Mouse (Mus musculus) midbrain, embryonic 10.5 days (tissue): ENCODE results near the gene Ccdc152. TPM values are rescaled to one million over a fixed set of nuclear protein-coding genes. Genes with fewer than 3 reads are reported as not detected.
"Not testable (repeated sequence)": the region's sequence is repeated elsewhere in the genome, so short reads cannot be mapped to it uniquely, and the experiment has no call there.

Source experiments
- DNase-seq: peaks from one replicate; pipeline ENCODE4 v3.0.0-alpha.2; 2017; ENCODE audit warnings: low spot score
- H3K27ac ChIP-seq: fragments of 300-500 bp; sonication (generic); replicated peaks from 2 replicates; pipeline ENCODE4 v1.5.1; 2016; ENCODE audit warnings: mild to moderate bottlenecking
- H3K27me3 ChIP-seq: fragments of 300-500 bp; sonication (generic); 2 replicates; pipeline ENCODE4 v1.6.1; 2016; ENCODE audit warnings: low read depth, mild to moderate bottlenecking; ENCODE audit not compliant: poor library complexity, severe bottlenecking
- H3K36me3 ChIP-seq: fragments of 300-500 bp; sonication (generic); 2 replicates; pipeline ENCODE4 v1.6.1; 2016; ENCODE audit warnings: mild to moderate bottlenecking, moderate library complexity
- H3K4me1 ChIP-seq: fragments of 300-500 bp; sonication (generic); 2 replicates; pipeline ENCODE4 v1.6.1; 2016
- H3K4me3 ChIP-seq: fragments of 300-500 bp; sonication (generic); 2 replicates; pipeline ENCODE4 v1.5.1; 2016; ENCODE audit warnings: mild to moderate bottlenecking, moderate library complexity
- H3K9me3 ChIP-seq: fragments of 300-500 bp; sonication (generic); replicated peaks from 2 replicates; pipeline ENCODE4 v1.6.1; 2016; ENCODE audit warnings: mild to moderate bottlenecking
- WGBS: fragments of 180-500 bp; shearing (Covaris S2); methylation state at CpG from one replicate; pipeline ENCODE4 v1.1.7; 2016; 5-methylcytosine and 5-hydroxymethylcytosine counted together
- polyA plus RNA-seq: library from polyadenylated mRNA; unstranded; fragments of >200 nt; fragmentation: Nextera tagmentation; extraction: Ambion mirVana; gene quantifications from 2 replicates; pipeline ENCODE4 v1.2.1, GENCODE M21; 2016

Ccdc152 gene
- polyA plus RNA-seq, 1 experiment from 2014 or later, result not detected

DNA sequence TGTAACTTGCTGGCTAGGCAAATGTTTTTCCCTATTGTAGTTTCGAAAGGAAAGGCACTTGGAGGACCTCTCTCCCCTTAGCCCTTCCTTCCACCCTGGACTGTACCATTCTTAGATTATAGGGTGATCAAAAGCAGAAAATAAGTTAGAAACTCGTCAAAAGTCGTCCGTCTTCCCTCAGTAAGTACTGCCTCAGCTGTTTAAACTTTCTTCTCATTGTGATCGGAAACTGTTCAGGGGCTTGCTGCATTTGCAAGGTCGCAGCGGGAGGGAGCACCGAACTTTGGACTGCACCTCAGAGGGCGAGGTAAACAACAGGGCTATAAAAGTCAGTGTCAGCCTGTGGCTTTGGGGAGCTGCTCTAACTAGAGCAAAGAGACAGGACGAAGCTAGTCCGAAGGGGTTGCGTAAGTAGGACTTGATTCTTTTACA lies 32.7 kb downstream of the Ccdc152 start:
- Histone ChIP-seq H3K4me1 (peaks cover 21% of the 10 kb centered on the region), H3K27ac (peak overlapping the region; percentile 88), H3K9me3 (no peaks in the 10 kb centered on the region), H3K27me3 (no peaks in the 10 kb centered on the region), H3K36me3 (no peaks in the 10 kb centered on the region), H3K4me3 (peak overlapping the region; percentile 48)
- DNase-seq, result peak; percentile 70
- 7% methylated on average over 12 of the region's 12 CpGs for WGBS

DNA sequence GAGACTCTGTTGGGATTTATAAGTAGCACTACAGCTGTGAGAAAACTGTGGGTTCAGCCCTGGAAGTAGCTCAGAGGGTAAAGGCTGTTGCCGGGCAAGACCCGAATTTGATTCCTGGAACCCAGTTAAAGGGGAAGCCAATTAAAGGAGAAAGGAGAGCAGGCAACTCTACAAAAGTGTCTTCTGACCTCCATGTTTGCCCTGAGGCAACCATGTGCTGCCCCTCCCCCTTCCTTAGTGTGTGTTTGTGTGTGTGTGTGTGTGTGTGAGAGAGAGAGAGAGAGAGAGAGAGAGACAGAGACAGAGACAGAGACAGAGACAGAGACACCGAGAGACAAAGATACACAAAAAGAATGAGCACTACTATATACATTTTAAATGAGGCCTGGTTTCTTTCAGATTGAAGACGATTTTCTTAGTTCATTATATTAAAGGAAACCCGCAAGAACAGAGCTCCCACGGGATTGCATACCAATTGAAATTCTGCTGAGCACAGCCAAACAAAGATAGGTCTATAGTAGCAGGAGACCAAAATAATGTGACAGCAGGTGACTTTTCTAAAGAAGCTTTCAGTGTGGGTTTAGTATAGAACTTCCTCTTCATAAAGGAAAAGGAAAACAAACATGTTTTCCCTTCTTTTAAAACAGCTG lies 33.2 kb downstream of the Ccdc152 start:
- H3K36me3 ChIP-seq, result no peaks in the 10 kb centered on the region
- H3K27me3 ChIP-seq, result no peaks in the 10 kb centered on the region
- peak overlapping the region; percentile 48 for H3K4me3 ChIP-seq
- H3K27ac ChIP-seq, result peak overlapping the region; percentile 88
- H3K4me1 ChIP-seq, result peaks cover 21% of the 10 kb centered on the region
- H3K9me3 ChIP-seq, result no peaks in the 10 kb centered on the region
- 27% methylated on average over 6 of the region's 6 CpGs for WGBS
- DNase-seq, result peak; percentile 14

DNA sequence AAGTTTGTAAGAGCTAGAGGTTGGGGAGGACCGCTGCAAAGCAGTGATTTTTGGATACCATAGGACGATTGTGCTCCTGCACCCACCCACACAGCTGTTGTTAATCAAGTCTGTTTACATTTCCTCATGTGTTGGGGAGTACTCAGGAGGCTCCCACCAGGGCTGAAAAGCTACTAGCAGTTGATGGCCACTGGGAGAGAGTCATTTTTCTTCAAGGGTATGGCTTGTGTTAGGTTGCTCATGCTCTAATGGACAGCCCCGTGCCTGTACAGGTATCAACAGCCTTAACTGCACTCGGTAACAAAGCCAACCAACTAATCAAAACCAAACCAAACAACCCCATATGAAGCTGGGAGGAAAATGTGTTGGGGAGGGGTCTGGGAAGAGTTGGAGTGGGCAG lies 33.8 kb downstream of the Ccdc152 start:
- H3K4me1 ChIP-seq, result peaks cover 21% of the 10 kb centered on the region
- no peaks in the 10 kb centered on the region for H3K9me3 ChIP-seq
- H3K36me3 ChIP-seq, result no peaks in the 10 kb centered on the region
- WGBS, result 78% methylated on average over 4 of the region's 4 CpGs
- no peak overlapping the region for H3K4me3 ChIP-seq
- 0 out of 2 replicates have a peak overlapping the region, but pooled peaks have one; percentile 88 for H3K27ac ChIP-seq
- peak; percentile 12 for DNase-seq
- H3K27me3 ChIP-seq, result no peaks in the 10 kb centered on the region

DNA sequence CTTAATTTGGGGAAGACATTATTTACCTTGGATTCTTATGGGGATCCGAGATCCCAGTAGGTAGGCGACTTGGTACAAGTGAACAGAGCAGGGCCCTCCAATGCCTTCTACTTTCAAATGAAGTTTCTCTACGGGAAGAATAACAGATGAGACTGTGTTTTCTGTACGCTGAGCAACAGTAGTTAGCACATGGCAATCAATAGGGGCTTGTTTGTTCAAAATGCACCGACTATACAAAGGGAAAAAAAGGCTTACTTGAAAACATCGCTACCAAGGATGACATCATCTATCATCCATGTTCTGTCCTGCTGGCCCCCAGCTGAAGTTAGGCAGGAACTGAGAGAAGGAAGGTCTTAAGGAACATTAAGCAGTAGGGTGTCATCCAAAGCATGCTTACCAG lies 35.1 kb downstream of the Ccdc152 start, which contains the start of gene Selenop:
Gene Selenop, plus strand, starts transcription at position 301 of the 400 bp plus-strand sequence.
- Histone ChIP-seq H3K36me3 (no peaks in the 10 kb centered on the region), H3K4me1 (peaks cover 21% of the 10 kb centered on the region), H3K27me3 (no peaks in the 10 kb centered on the region), H3K9me3 (no peaks in the 10 kb centered on the region), H3K27ac (no peak within 1 kb of the TSS), H3K4me3 (no peak within 1 kb of the TSS)
- DNase-seq, result no peak
- WGBS, result 91% methylated on average over 6 of the region's 6 CpGs

GRCm38 (mm10) chr15:3264828-3265227 lies 38.5 kb downstream of the Ccdc152 start:
- Histone ChIP-seq H3K27me3 (no peaks in the 10 kb centered on the region), H3K9me3 (no peaks in the 10 kb centered on the region), H3K36me3 (no peaks in the 10 kb centered on the region), H3K4me3 (no peak overlapping the region), H3K4me1 (peaks cover 6% of the 10 kb centered on the region), H3K27ac (no peak overlapping the region)
- 95% methylated on average over 1 of the region's 1 CpGs for WGBS
- no peak for DNase-seq

DNA sequence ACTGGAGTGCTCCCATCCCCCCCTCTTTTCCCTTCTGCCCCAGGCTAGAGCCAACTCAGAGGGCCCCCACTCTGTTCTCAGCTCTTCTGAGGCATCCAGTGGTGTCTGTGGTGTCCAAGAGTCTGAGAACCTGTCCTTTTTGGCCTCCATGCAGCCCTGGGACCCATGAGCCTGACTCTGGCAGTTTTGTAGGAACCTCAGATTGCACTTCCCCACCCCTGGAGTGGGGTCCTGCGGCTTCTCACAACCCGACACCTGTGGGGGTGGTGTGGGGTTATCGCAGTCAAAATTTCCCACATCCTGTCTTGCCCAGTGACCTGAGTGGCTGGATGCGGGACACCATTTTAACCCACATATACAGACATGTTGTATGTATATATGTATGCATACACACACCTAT lies 39.0 kb downstream of the Ccdc152 start:
- 94% methylated on average over 4 of the region's 4 CpGs for WGBS
- DNase-seq, result no peak
- 0 out of 2 replicates have a peak overlapping the region, but pooled peaks have one; percentile 13 for H3K27ac ChIP-seq
- 0 out of 2 replicates have a peak, but pooled peaks cover under 1% of the 10 kb centered on the region for H3K4me1 ChIP-seq
- H3K4me3 ChIP-seq, result no peak overlapping the region
- H3K36me3 ChIP-seq, result no peaks in the 10 kb centered on the region
- H3K27me3 ChIP-seq, result no peaks in the 10 kb centered on the region
- no peaks in the 10 kb centered on the region for H3K9me3 ChIP-seq

DNA sequence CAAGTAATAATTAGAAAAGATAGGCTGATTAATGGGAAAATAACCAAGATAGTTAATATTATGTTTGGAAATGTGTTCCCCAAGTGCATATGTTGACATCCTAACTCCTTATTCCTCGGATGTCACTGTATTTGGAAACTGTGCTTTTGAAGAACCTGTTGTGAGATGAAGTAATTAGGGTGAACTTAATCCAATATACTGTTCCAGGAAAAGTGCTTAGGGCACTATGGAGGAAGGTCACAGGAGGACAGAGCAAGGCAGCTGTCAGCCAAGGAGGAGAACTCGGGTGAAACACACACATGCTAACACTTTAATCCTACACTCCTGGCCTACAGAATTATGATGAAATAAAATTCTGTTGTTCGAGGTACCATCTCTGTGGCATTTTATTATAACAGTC lies 40.4 kb downstream of the Ccdc152 start:
- DNase-seq, result no peak
- Histone ChIP-seq H3K36me3 (no peaks in the 10 kb centered on the region), H3K9me3 (no peaks in the 10 kb centered on the region), H3K27ac (no peak overlapping the region), H3K4me3 (no peak overlapping the region), H3K4me1 (no peaks in the 10 kb centered on the region), H3K27me3 (no peaks in the 10 kb centered on the region)
- 80% methylated on average over 3 of the region's 3 CpGs for WGBS

GRCm38 (mm10) chr15:3260309-3260708 lies 43.0 kb downstream of the Ccdc152 start:
- no peak for DNase-seq
- H3K9me3 ChIP-seq, result no peaks in the 10 kb centered on the region
- no peak overlapping the region for H3K4me3 ChIP-seq
- WGBS, result 93% methylated on average over 4 of the region's 4 CpGs
- H3K27ac ChIP-seq, result no peak overlapping the region
- H3K27me3 ChIP-seq, result no peaks in the 10 kb centered on the region
- no peaks in the 10 kb centered on the region for H3K4me1 ChIP-seq
- H3K36me3 ChIP-seq, result no peaks in the 10 kb centered on the region

GRCm38 (mm10) chr15:3259025-3259424 lies 44.3 kb downstream of the Ccdc152 start:
- H3K27ac ChIP-seq, result no peak overlapping the region
- WGBS, result 95% methylated on average over 1 of the region's 1 CpGs

GRCm38 (mm10) chr15:3251718-3252067 lies 51.6 kb downstream of the Ccdc152 start:
- Histone ChIP-seq H3K4me3 (no peak overlapping the region), H3K27me3 (no peaks in the 10 kb centered on the region), H3K9me3 (no peaks in the 10 kb centered on the region), H3K36me3 (no peaks in the 10 kb centered on the region), H3K27ac (no peak overlapping the region), H3K4me1 (no peaks in the 10 kb centered on the region)
- DNase-seq, result no peak

More at GRCm38 (mm10) chr15:3259025-3259424, 44.3 kb downstream of the Ccdc152 start:
- H3K4me1 ChIP-seq, result no peaks in the 10 kb centered on the region
- no peak overlapping the region for H3K4me3 ChIP-seq
- no peaks in the 10 kb centered on the region for H3K9me3 ChIP-seq
- no peaks in the 10 kb centered on the region for H3K36me3 ChIP-seq
- no peak for DNase-seq
- no peaks in the 10 kb centered on the region for H3K27me3 ChIP-seq

- Histone ChIP-seq H3K27ac (no peak overlapping the region), H3K4me3 (no peak overlapping the region), H3K4me1 (no peaks in the 10 kb centered on the region), H3K9me3 (no peaks in the 10 kb centered on the region), H3K27me3 (no peaks in the 10 kb centered on the region), H3K36me3 (no peaks in the 10 kb centered on the region)
- 80% methylated on average over 3 of the region's 3 CpGs for WGBS
- no peak for DNase-seq
Measured at GRCm38 (mm10) chr15:3251031-3251717, 52.2 kb downstream of the Ccdc152 start.

DNA sequence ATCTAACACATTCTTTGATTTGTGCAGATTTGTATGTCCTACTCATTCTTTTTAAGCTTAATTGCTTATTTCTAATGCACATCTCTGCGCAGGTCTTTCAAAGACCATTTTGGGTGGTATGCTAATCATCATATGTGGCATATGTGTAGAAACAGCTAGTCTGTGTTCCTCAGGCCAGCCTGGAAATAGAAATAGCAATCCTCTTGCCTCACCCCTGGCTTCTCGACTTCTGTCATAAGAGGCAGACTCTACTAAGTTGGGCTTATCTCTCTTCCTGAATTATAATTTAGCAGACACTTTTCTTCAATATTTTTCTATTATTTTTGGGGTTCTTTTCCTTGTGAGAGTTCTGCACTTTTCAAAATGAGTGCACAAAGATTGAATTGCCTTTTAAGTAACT lies 52.7 kb downstream of the Ccdc152 start:
- Histone ChIP-seq H3K4me3 (no peak overlapping the region), H3K9me3 (no peaks in the 10 kb centered on the region), H3K4me1 (no peaks in the 10 kb centered on the region), H3K27ac (no peak overlapping the region), H3K36me3 (no peaks in the 10 kb centered on the region), H3K27me3 (no peaks in the 10 kb centered on the region)
- no peak for DNase-seq
- 92% methylated on average over 2 of the region's 2 CpGs for WGBS

GRCm38 (mm10) chr15:3245036-3245435 lies 58.3 kb downstream of the Ccdc152 start:
- not testable (repeated sequence) for H3K4me3 ChIP-seq, H3K36me3 ChIP-seq, H3K4me1 ChIP-seq, H3K27ac ChIP-seq, DNase-seq, H3K9me3 ChIP-seq, H3K27me3 ChIP-seq
- 91% methylated on average over 10 of the region's 10 CpGs for WGBS
